ENCODE assay signal across 8 mouse cellular contexts in genomic region chr3:51748436-51749376, GRCm38 (mm10).
DNase-seq lines count a peak whose midpoint lies in the region; ATAC-seq and TF ChIP-seq lines count a peak whose summit lies in the region.

No protein-coding gene starts in this region.

- peaks cover 22% of the 10 kb centered on the region for H3K4me1 ChIP-seq in lung, postnatal 0 days (ENCODE audit: insufficient read depth, low read depth, low read length)
- peaks cover 43% of the 10 kb centered on the region for H3K4me1 ChIP-seq in hindbrain, embryonic 14.5 days (replicated peaks; ENCODE audit: control insufficient read depth, insufficient read depth, low read length)
- peaks cover 51% of the 10 kb centered on the region for H3K4me1 ChIP-seq in neural tube, embryonic 15.5 days

- peak; percentile 15 for DNase-seq in gastrocnemius, adult 18-20 months (ENCODE audit: low spot score)
- no peak for DNase-seq in gastrocnemius, postnatal 4 days (ENCODE audit: low spot score in 2 of 2)
- DNase-seq in lung, postnatal 0 days (ENCODE audit: low spot score): no peak
- no peak for DNase-seq in lung, postnatal 10 days
- DNase-seq in hindbrain, embryonic 14.5 days (ENCODE audit: low spot score): no peak
- no peak for DNase-seq in layer of hippocampus, postnatal 25 days (ENCODE audit: extremely low spot score in 1 of 2, low spot score in 1 of 2)
- no peak for DNase-seq in thymus, postnatal 10 days (ENCODE audit: low spot score in 2 of 2)

- no peak for TF ChIP-seq EP300 in lung, postnatal 0 days (IDR thresholded peaks at IDR 0.05)

- peak overlapping the region; percentile 11 for H3K27ac ChIP-seq in lung, postnatal 0 days (ENCODE audit: low read length)
- peak overlapping the region; percentile 72 for H3K27ac ChIP-seq in hindbrain, embryonic 14.5 days
- peak overlapping the region; percentile 82 for H3K27ac ChIP-seq in neural tube, embryonic 15.5 days (replicated peaks)

- WGBS in lung, postnatal 0 days: 77% methylated on average over 17 of the region's 17 CpGs
- WGBS in hindbrain, embryonic 14.5 days: 47% methylated on average over 17 of the region's 17 CpGs
- 51% methylated on average over 17 of the region's 17 CpGs for WGBS in neural tube, embryonic 15.5 days

- no peak overlapping the region for H3K9ac ChIP-seq in lung, postnatal 0 days (replicated peaks; ENCODE audit: low read depth)
- H3K9ac ChIP-seq in hindbrain, embryonic 14.5 days: peak overlapping the region; percentile 45; the same call in 1 of the 2 replicates
- H3K9ac ChIP-seq in neural tube, embryonic 15.5 days (replicated peaks): peak overlapping the region; percentile 20; the same call in 1 of the 2 replicates

- TF ChIP-seq CTCF in lung, postnatal 0 days (IDR thresholded peaks at IDR 0.05): no peak

- H3K27me3 ChIP-seq in lung, postnatal 0 days (replicated peaks; ENCODE audit: insufficient read depth, low read length): no peaks in the 10 kb centered on the region
- H3K27me3 ChIP-seq in hindbrain, embryonic 14.5 days (ENCODE audit: control insufficient read depth, insufficient read depth, low read length): no peaks in the 10 kb centered on the region
- no peaks in the 10 kb centered on the region for H3K27me3 ChIP-seq in neural tube, embryonic 15.5 days (replicated peaks)

- H3K36me3 ChIP-seq in lung, postnatal 0 days (ENCODE audit: insufficient read depth, low read length): no peaks in the 10 kb centered on the region
- H3K36me3 ChIP-seq in hindbrain, embryonic 14.5 days (replicated peaks; ENCODE audit: control insufficient read depth, insufficient read depth): no peaks in the 10 kb centered on the region
- no peaks in the 10 kb centered on the region for H3K36me3 ChIP-seq in neural tube, embryonic 15.5 days

- no peak overlapping the region for H3K4me2 ChIP-seq in lung, postnatal 0 days (replicated peaks; ENCODE audit: low read depth, low read length)
- no peak overlapping the region for H3K4me2 ChIP-seq in hindbrain, embryonic 14.5 days (replicated peaks)
- no peak overlapping the region for H3K4me2 ChIP-seq in neural tube, embryonic 15.5 days

- no peak overlapping the region for H3K4me3 ChIP-seq in lung, postnatal 0 days (ENCODE audit: low read depth, low read length)
- no peak overlapping the region for H3K4me3 ChIP-seq in hindbrain, embryonic 14.5 days (replicated peaks; ENCODE audit: low read length)
- H3K4me3 ChIP-seq in neural tube, embryonic 15.5 days (replicated peaks): no peak overlapping the region

- no peak for ATAC-seq in lung, postnatal 0 days
- ATAC-seq in hindbrain, embryonic 14.5 days (ENCODE audit: low FRiP score): no peak
- ATAC-seq in neural tube, embryonic 15.5 days (ENCODE audit: low FRiP score): peak; percentile 7; the same call in 1 of the 2 replicates

- no peaks in the 10 kb centered on the region for H3K9me3 ChIP-seq in lung, postnatal 0 days (ENCODE audit: low read length)
- no peaks in the 10 kb centered on the region for H3K9me3 ChIP-seq in hindbrain, embryonic 14.5 days (ENCODE audit: control insufficient read depth, low read length)
- H3K9me3 ChIP-seq in neural tube, embryonic 15.5 days (replicated peaks): no peaks in the 10 kb centered on the region

Comparison
In these comparisons a context has a peak if more than half of its experiments do, and no peak if none do; other contexts are left out.
1. H3K27ac ChIP-seq: peak in every context shown above with its lines; median percentile 82 in neural tube, embryonic 15.5 days; 72 in hindbrain, embryonic 14.5 days; 11 in lung, postnatal 0 days.